Mouse (Mus musculus) liver, adult 2 months (tissue): ENCODE results near the gene Rab4a.

Source experiments
- CTCF ChIP-seq: fragments of 200-500 bp; IDR thresholded peaks from 2 replicates; pipeline ENCODE4 v1.5.1; 2011; ENCODE audit warnings: low read depth, low read length, control low read depth
- POLR2A ChIP-seq: fragments of 200-500 bp; IDR thresholded peaks from 2 replicates; pipeline ENCODE4 v1.6.1; 2011; ENCODE audit warnings: low read length, control low read depth; ENCODE audit not compliant: insufficient read depth; ENCODE audit errors: extremely low read depth

DNA sequence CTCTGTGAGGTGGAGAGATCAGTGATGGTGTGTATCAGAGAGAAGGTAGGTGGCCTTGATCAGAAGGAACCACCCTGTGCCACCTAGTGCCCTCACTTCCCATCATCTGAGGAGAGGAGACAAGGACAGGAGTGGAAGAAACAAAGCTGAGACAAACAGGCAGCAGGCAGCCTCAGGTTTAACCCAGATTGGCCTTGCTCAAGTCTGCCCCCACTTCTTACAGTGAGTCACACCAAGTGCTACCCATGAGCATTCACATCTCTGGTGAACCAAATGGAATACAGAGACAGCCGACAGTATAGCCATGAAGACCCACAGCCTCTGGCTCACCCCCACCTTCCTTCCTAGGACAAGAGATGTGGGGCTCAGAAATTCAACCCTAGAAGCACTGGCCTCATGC lies 46.9 kb upstream of the Rab4a start:
- TF ChIP-seq POLR2A, result no peak
- TF ChIP-seq CTCF, result no peak
